Mouse (Mus musculus): ENCODE measurements at regions not wholly inside any gene's neighbourhood (a gene's known extent, or its start where the extent isn't known, plus 50 kb on each side); places are given as distances from the start of the nearest gene placed in this dataset.

DNA sequence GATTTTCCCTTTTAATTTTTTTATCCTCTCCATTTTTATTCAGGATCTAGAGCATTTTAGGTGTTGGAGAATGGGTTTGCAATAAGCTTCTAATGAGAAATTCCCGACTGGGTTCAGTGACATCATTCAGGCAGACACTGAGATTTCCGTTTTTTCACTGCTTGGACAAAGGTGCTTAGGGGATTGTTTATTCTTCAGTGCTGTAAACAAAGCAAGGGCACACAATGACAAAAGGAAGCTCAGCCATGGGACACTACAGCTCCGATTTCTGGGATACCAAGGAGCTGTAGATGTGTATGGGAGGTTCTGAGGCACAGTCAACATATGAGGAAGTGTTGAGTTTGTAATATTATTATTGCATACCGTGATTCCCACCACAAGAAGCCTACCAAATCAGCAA is 304.1 kb upstream of the Adgrl2 start:
- no peak for TF ChIP-seq CTCF (conservative IDR thresholded peaks at IDR 0.05; ENCODE audit: low read length)
- TF ChIP-seq POU5F1 (IDR thresholded peaks at IDR 0.05; ENCODE audit: borderline replicate concordance, low read length): no peak
